Mouse (Mus musculus) cerebellum, adult 18-20 months (tissue): Measurements from ENCODE around the gene Smug1.

ENCODE experiments used
- DNase-seq, 2 experiments: peaks; one replicate each; pipeline ENCODE4 v3.0.0; 2021

Smug1 gene

GRCm38 (mm10) chr15:103176874-103177421 lies 10.1 kb upstream of the Smug1 start:
- peak; percentile 94 to 96 for DNase-seq

GRCm38 (mm10) chr15:103173251-103173650 lies 6.4 kb upstream of the Smug1 start:
- DNase-seq, result no peak

- DNase-seq, result peak; percentile 64 to 67
Observed at GRCm38 (mm10) chr15:103172537-103172936, 5.6 kb upstream of the Smug1 start.

GRCm38 (mm10) chr15:103171276-103171675 lies 4.4 kb upstream of the Smug1 start:
- no peak for DNase-seq

- DNase-seq, result no peak
Observed at GRCm38 (mm10) chr15:103170316-103170679, 3.4 kb upstream of the Smug1 start.

- no peak for DNase-seq
Observed at GRCm38 (mm10) chr15:103169612-103170315, 2.9 kb upstream of the Smug1 start.

- DNase-seq, result peak; percentile 52 to 60
Observed at GRCm38 (mm10) chr15:103168801-103169611, 2.1 kb upstream of the Smug1 start.

GRCm38 (mm10) chr15:103167786-103168185 lies 894 bp upstream of the Smug1 start:
- DNase-seq, result no peak

- DNase-seq, result no peak
Observed at GRCm38 (mm10) chr15:103165924-103166323, 968 bp downstream of the Smug1 start.

GRCm38 (mm10) chr15:103165379-103165778 lies 1.5 kb downstream of the Smug1 start:
- peak; percentile 91 to 96 for DNase-seq

GRCm38 (mm10) chr15:103163182-103163919 lies 3.5 kb downstream of the Smug1 start:
- peak; percentile 91 to 97 for DNase-seq

GRCm38 (mm10) chr15:103157585-103157984 lies 9.3 kb downstream of the Smug1 start:
- no peak for DNase-seq

- DNase-seq, result no peak
Observed at GRCm38 (mm10) chr15:103156890-103157289, 10.0 kb downstream of the Smug1 start.

- DNase-seq, result no peak
Observed at GRCm38 (mm10) chr15:103155366-103156321, 11.2 kb downstream of the Smug1 start.

- no peak for DNase-seq
Observed at GRCm38 (mm10) chr15:103152890-103153610, 13.8 kb downstream of the Smug1 start.

- no peak for DNase-seq
Observed at GRCm38 (mm10) chr15:103152371-103152770, 14.5 kb downstream of the Smug1 start.

GRCm38 (mm10) chr15:103147779-103148178 lies 19.1 kb downstream of the Smug1 start:
- peak in 1 of 2 experiments; percentile 19 for DNase-seq

GRCm38 (mm10) chr15:103147422-103147690 lies 19.5 kb downstream of the Smug1 start:
- DNase-seq, result no peak

GRCm38 (mm10) chr15:103146627-103147421 lies 20.1 kb downstream of the Smug1 start:
- DNase-seq, result peak; percentile 50 to 67

GRCm38 (mm10) chr15:103145635-103146299 lies 21.1 kb downstream of the Smug1 start:
- DNase-seq, result no peak
